ENCODE assay signal across 9 mouse cellular contexts in genomic region chr5:144223899-144224816, GRCm38 (mm10). TPM values are rescaled to one million over a fixed set of nuclear protein-coding genes. Genes with fewer than 3 reads are reported as not detected.
DNase-seq lines count a peak whose midpoint lies in the region; ATAC-seq and TF ChIP-seq lines count a peak whose summit lies in the region.
"Had no signal": no experiment of that assay in that cellular context is flagged by ENCODE, and none has a peak within 500 bp of the region (broad histone marks: within the 10 kb centered on the region; RNA-seq: fewer than 3 reads in every experiment).

No protein-coding gene starts in this region.

- no peak for DNase-seq in gastrocnemius, adult 2 months
- no peak for DNase-seq in gastrocnemius, postnatal 10 days
- peak; percentile 27 for DNase-seq in 416B (ENCODE audit: low read depth)
- peak; percentile 29 for DNase-seq in embryonic facial prominence, embryonic 14.5 days (ENCODE audit: low spot score)
- no peak for DNase-seq in c-Kit-positive CD71-positive TER-119-positive erythroid progenitor cells, embryonic 14.5 days (ENCODE audit: low spot score)
- no peak for DNase-seq in right cerebral cortex, postnatal 4 days
- no peak for DNase-seq in adrenal gland, postnatal 10 days

- H3K4me1 ChIP-seq in embryonic facial prominence, embryonic 14.5 days (ENCODE audit: control insufficient read depth, insufficient read depth, low read length), result peaks cover 9% of the 10 kb centered on the region
- peaks cover 19% of the 10 kb centered on the region for H3K4me1 ChIP-seq in limb, embryonic 15.5 days

- intact Hi-C loops in gastrocnemius, adult 2 months (cut with DNase I), result loop anchor here (2.0 to 10.0 kb wide), 2 partner anchors 31 to 1109 kb away; partner anchors contain the start of gene Rnf216

- peak overlapping the region; percentile 89 for H3K4me2 ChIP-seq in embryonic facial prominence, embryonic 14.5 days (ENCODE audit: low read depth, low read length)
- peak overlapping the region; percentile 65 for H3K4me2 ChIP-seq in limb, embryonic 15.5 days

- H3K36me3 ChIP-seq in embryonic facial prominence, embryonic 14.5 days (ENCODE audit: control insufficient read depth, insufficient read depth, low read length), result no peaks in the 10 kb centered on the region
- no peaks in the 10 kb centered on the region for H3K36me3 ChIP-seq in limb, embryonic 15.5 days

- H3K27ac ChIP-seq in gastrocnemius, adult 2 months, result peak overlapping the region; percentile 92
- H3K27ac ChIP-seq in embryonic facial prominence, embryonic 14.5 days (replicated peaks; ENCODE audit: low read depth, low read length), result peak overlapping the region; percentile 76
- H3K27ac ChIP-seq in limb, embryonic 15.5 days, result peak overlapping the region; percentile 82

- H3K27me3 ChIP-seq in embryonic facial prominence, embryonic 14.5 days (replicated peaks; ENCODE audit: control insufficient read depth, insufficient read depth, low read length), result no peaks in the 10 kb centered on the region
- no peaks in the 10 kb centered on the region for H3K27me3 ChIP-seq in limb, embryonic 15.5 days
- H3K27me3 ChIP-seq: Patski had no signal

- WGBS in embryonic facial prominence, embryonic 14.5 days, result 25% methylated on average over 18 of the region's 18 CpGs
- 19% methylated on average over 18 of the region's 18 CpGs for WGBS in limb, embryonic 15.5 days

- TF ChIP-seq CTCF in gastrocnemius, adult 2 months (IDR thresholded peaks at IDR 0.05), result no peak

- no peaks in the 10 kb centered on the region for H3K9me3 ChIP-seq in embryonic facial prominence, embryonic 14.5 days (ENCODE audit: control insufficient read depth, low read length)
- H3K9me3 ChIP-seq in limb, embryonic 15.5 days, result no peaks in the 10 kb centered on the region

- ATAC-seq in embryonic facial prominence, embryonic 14.5 days (ENCODE audit: low read depth), result peak; percentile 21; the same call in 1 of the 2 replicates
- no peak for ATAC-seq in limb, embryonic 15.5 days (ENCODE audit: insufficient number of reproducible peaks, low FRiP score, low TSS enrichment, low read depth)

- H3K4me3 ChIP-seq in gastrocnemius, adult 2 months, result peak overlapping the region; percentile 96
- peak overlapping the region; percentile 67 for H3K4me3 ChIP-seq in embryonic facial prominence, embryonic 14.5 days (ENCODE audit: low read depth, low read length)
- H3K4me3 ChIP-seq in limb, embryonic 15.5 days, result peak overlapping the region; percentile 71

- H3K9ac ChIP-seq in embryonic facial prominence, embryonic 14.5 days (ENCODE audit: low read depth, low read length), result peak overlapping the region; percentile 73
- peak overlapping the region; percentile 58 for H3K9ac ChIP-seq in limb, embryonic 15.5 days

RNA-seq across cellular contexts. Expression of gene Tecpr1, which starts 0.7 kb away (rescaled TPM):
- 10 to 100 TPM; 15.4 to 19.1 TPM for total RNA-seq in gastrocnemius, adult 2 months (2021)
- 10 to 100 TPM; 17.8 to 21.3 TPM for total RNA-seq in gastrocnemius, postnatal 10 days (2021)
- polyA plus RNA-seq in embryonic facial prominence, embryonic 14.5 days (2014; fragmentation: Nextera tagmentation; extraction: Ambion mirVana), result 19.3 and 20.6 TPM in 2 replicates
- polyA plus RNA-seq in limb, embryonic 15.5 days (2015; fragmentation: Nextera tagmentation; extraction: Ambion mirVana), result 21.7 and 23.3 TPM in 2 replicates
- total RNA-seq in adrenal gland, postnatal 10 days (2021), result 10 to 100 TPM; 56.9 to 67.2 TPM

RNA-seq across cellular contexts. Expression of gene Bri3, which starts 20.1 kb away (rescaled TPM):
- total RNA-seq in gastrocnemius, adult 2 months (2021), result 10 to 100 TPM; 36.4 to 45.7 TPM
- 10 to 100 TPM; 44.2 to 48.4 TPM for total RNA-seq in gastrocnemius, postnatal 10 days (2021)
- polyA plus RNA-seq in embryonic facial prominence, embryonic 14.5 days (2014; fragmentation: Nextera tagmentation; extraction: Ambion mirVana), result 96.3 and 99.8 TPM in 2 replicates
- 81.5 and 97.3 TPM in 2 replicates for polyA plus RNA-seq in limb, embryonic 15.5 days (2015; fragmentation: Nextera tagmentation; extraction: Ambion mirVana)
- total RNA-seq in adrenal gland, postnatal 10 days (2021), result 100 to 1,000 TPM; 116 to 124 TPM

RNA-seq across cellular contexts. Expression of gene Bhlha15, which starts 34.1 kb away (rescaled TPM):
- total RNA-seq in gastrocnemius, adult 2 months (2021), result not detected
- under 1 TPM in 1 of 2 experiments, not detected in 1; 0.32 TPM for total RNA-seq in gastrocnemius, postnatal 10 days (2021)
- 0.60 and 1.0 TPM in 2 replicates for polyA plus RNA-seq in embryonic facial prominence, embryonic 14.5 days (2014; fragmentation: Nextera tagmentation; extraction: Ambion mirVana)
- polyA plus RNA-seq in limb, embryonic 15.5 days (2015; fragmentation: Nextera tagmentation; extraction: Ambion mirVana), result 0.28 and 0.38 TPM in 2 replicates
- under 1 TPM; 0.66 to 0.97 TPM for total RNA-seq in adrenal gland, postnatal 10 days (2021)

Comparison
In these comparisons a context has a peak if more than half of its experiments do, and no peak if none do; other contexts are left out.
1. DNase-seq: peak in 416B (single experiment) and embryonic facial prominence, embryonic 14.5 days (single experiment); none in gastrocnemius, adult 2 months (single experiment), gastrocnemius, postnatal 10 days (single experiment), c-Kit-positive CD71-positive TER-119-positive erythroid progenitor cells, embryonic 14.5 days (single experiment), right cerebral cortex, postnatal 4 days (single experiment) and adrenal gland, postnatal 10 days (single experiment).
2. Peak in every context shown above with its lines, with median percentiles within 50 percentile points of each other: H3K27ac ChIP-seq and H3K4me3 ChIP-seq.